Mouse (Mus musculus) small intestine, adult 2 months (tissue): ENCODE measurements at regions not wholly inside any gene's neighbourhood (a gene's known extent, or its start where the extent isn't known, plus 50 kb on each side); places are given as distances from the start of the nearest gene placed in this dataset.

Experiments
- H3K27ac ChIP-seq: fragments of 200-500 bp; 2 replicates; pipeline ENCODE4 v1.5.1; 2012; ENCODE audit warnings: low read depth, low read length, control low read depth, inconsistent platforms; ENCODE audit not compliant: insufficient read depth
- H3K27me3 ChIP-seq: fragments of 200-500 bp; 2 replicates; pipeline ENCODE4 v1.6.1; 2012; ENCODE audit warnings: mild to moderate bottlenecking, moderate library complexity, low read length, inconsistent platforms; ENCODE audit not compliant: control insufficient read depth, insufficient read depth
- H3K36me3 ChIP-seq: fragments of 200-500 bp; 2 replicates; pipeline ENCODE4 v1.6.1; 2012; ENCODE audit warnings: mild to moderate bottlenecking, low read length, control low read depth, inconsistent platforms; ENCODE audit not compliant: control insufficient read depth, insufficient read depth
- H3K4me1 ChIP-seq: fragments of 200-500 bp; 2 replicates; pipeline ENCODE4 v1.6.1; 2012; ENCODE audit warnings: low read length, inconsistent platforms, mixed read lengths; ENCODE audit not compliant: control insufficient read depth, insufficient read depth, insufficient read length
- H3K4me3 ChIP-seq: fragments of 200-500 bp; 2 replicates; pipeline ENCODE4 v1.5.1; 2012; ENCODE audit warnings: low read depth, mild to moderate bottlenecking, control low read depth, inconsistent platforms, low read length, moderate library complexity
- CTCF ChIP-seq: fragments of 200-500 bp; IDR thresholded peaks from 2 replicates; pipeline ENCODE4 v1.5.1; 2012; ENCODE audit warnings: low read depth, mild to moderate bottlenecking, control low read depth, inconsistent platforms, low read length, moderate library complexity, mixed read lengths; ENCODE audit not compliant: insufficient replicate concordance, insufficient read length; ENCODE audit errors: extremely low read depth
- POLR2A ChIP-seq: fragments of 200-500 bp; IDR thresholded peaks from 2 replicates; pipeline ENCODE4 v1.6.1; 2012; ENCODE audit warnings: low read depth, mild to moderate bottlenecking, control low read depth, inconsistent platforms, low read length, moderate library complexity
- WGBS: fragments of 180-500 bp; shearing (Covaris S2); methylation state at CpG from one replicate; pipeline ENCODE4 v1.1.7; 2018; 5-methylcytosine and 5-hydroxymethylcytosine counted together

DNA sequence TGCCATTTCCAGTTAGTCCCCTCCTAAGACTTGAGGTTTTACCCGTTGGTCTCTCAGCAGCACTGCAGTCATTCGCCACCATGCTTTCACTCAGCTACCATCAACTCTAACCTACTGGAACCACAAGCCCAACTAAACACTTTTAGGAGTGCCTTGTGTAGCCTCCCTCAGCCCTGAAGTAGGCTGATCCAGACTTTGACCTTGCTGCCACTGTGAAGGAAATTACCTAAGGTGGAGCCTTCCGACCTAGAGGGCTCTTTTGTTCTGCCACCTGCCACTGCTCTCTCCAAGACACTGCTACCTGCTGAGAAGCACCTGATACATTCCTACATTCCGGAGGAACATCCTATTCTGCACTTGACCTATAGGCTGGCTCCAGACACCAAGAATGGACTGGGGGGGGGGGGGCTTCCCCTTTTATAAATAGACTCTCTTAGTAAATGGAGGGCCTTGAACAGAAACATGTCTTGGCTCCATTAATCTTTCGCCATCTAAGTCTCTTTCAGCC, 93.5 kb upstream of the Otud4 start:
- H3K4me3 ChIP-seq = no peak overlapping the region
- H3K27me3 ChIP-seq = no peaks in the 10 kb centered on the region
- WGBS = 61% methylated on average over 5 of the region's 5 CpGs
- H3K27ac ChIP-seq = no peak overlapping the region
- TF ChIP-seq POLR2A (no peak), CTCF (no peak)
- peaks cover 7% of the 10 kb centered on the region; the same call in 1 of the 2 replicates for H3K4me1 ChIP-seq
- H3K36me3 ChIP-seq = no peaks in the 10 kb centered on the region

DNA sequence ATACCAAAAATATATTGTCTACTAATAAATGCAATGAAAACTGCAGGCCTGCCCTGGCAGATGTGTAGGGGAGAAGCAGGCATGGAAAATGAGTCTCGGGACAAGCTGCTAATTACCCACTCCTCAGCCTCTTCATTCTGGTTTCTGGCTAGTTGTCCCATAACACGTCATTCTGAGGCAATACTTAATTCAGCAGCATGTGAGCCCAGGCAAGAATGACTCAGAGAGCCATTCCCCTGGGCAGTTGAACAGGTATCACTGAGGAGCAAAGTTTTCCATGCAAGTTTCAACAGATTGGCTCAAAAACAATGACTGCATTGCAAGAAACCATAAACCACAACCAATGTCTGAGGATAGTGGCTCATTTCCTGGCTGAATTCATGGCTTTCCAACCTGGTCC, 97.0 kb upstream of the Otud4 start:
- Histone ChIP-seq H3K36me3 (no peaks in the 10 kb centered on the region), H3K27me3 (no peaks in the 10 kb centered on the region), H3K4me3 (no peak overlapping the region), H3K4me1 (no peaks in the 10 kb centered on the region; the same call in 1 of the 2 replicates), H3K27ac (no peak overlapping the region)
- no peak for TF ChIP-seq CTCF
- TF ChIP-seq POLR2A = no peak
- WGBS = 76% methylated on average over 2 of the region's 2 CpGs

DNA sequence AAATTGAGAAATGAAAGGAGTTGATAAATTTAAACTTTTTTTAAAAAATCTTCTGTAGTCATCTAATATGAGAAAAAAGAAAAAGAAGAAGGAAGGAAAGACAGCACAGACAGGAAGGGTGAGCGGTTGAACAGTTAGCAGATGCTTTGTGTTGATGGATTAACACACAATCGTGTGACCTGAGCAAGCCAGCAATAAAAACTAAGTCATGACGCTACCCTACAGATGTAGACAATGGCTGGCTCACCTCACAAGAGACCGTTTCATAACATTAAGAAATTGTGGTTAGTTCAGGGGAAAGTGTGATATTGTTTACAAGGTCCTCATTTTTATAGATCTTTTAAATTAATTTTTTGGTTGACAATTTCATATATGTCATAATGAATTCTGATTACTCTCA, 99.4 kb upstream of the Otud4 start:
- H3K4me1 ChIP-seq = no peaks in the 10 kb centered on the region
- no peaks in the 10 kb centered on the region for H3K36me3 ChIP-seq
- H3K4me3 ChIP-seq = no peak overlapping the region
- TF ChIP-seq POLR2A = no peak
- TF ChIP-seq CTCF = no peak
- H3K27me3 ChIP-seq = no peaks in the 10 kb centered on the region
- no peak overlapping the region for H3K27ac ChIP-seq
- WGBS = 77% methylated on average over 4 of the region's 4 CpGs

DNA sequence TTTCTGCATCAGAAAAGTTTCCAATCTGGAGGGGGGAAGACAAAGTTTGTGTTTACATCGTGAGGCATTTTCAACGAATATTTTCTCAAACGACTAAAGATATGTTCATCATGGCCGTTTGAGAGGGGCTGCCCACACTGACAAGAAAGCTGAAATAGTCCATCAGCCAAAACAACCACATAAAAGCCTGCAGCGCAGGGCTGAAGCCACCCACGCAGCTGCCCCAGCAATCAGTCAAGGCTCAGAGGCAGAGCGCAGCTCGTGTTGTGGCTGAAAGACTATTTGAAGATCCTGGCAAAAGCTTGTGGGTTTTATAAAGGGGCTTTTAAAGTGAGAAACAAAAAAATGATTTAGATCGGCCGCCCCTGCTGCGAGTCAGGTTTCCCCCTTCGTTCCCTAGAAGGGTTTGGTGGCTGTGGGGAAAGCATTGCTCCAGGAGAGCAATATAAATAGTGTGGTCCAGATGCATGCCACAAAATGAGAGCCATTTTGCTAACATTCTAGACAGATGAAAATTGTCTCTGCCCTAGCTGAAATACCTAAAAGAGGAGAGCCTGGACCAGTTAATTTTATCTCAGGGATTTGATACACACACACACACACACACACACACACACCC, 105.0 kb upstream of the Otud4 start:
- 72% methylated on average over 12 of the region's 12 CpGs for WGBS
- H3K36me3 ChIP-seq = no peaks in the 10 kb centered on the region
- TF ChIP-seq POLR2A (no peak), CTCF (no peak)
- no peak overlapping the region for H3K4me3 ChIP-seq
- H3K27ac ChIP-seq = no peak overlapping the region
- no peaks in the 10 kb centered on the region for H3K27me3 ChIP-seq
- no peaks in the 10 kb centered on the region for H3K4me1 ChIP-seq

DNA sequence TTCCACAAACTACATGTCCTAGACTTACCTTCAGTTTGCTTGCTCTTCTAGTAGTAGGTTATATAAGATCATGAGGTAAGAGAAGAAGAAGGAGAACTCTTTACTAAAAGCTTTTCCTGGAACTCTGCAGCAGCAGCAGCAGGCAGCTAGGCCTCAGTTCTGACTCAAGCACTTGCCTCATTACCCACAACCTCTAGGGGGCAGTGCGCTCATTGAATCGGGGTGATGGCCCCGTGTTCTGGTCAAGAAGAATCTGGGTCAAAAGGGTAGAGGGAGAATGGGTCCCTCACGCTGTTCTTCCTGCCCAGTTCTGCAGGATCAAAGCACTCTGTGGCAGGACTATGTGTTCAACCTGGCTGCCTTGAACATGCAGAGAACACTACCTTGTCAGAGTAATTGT, 109.9 kb upstream of the Otud4 start:
- Histone ChIP-seq H3K27ac (no peak overlapping the region), H3K4me1 (no peaks in the 10 kb centered on the region), H3K36me3 (no peaks in the 10 kb centered on the region), H3K27me3 (no peaks in the 10 kb centered on the region), H3K4me3 (no peak overlapping the region)
- TF ChIP-seq POLR2A (no peak), CTCF (peak; percentile 54; the same call in 1 of the 2 replicates)
- 20% methylated on average over 4 of the region's 4 CpGs for WGBS

DNA sequence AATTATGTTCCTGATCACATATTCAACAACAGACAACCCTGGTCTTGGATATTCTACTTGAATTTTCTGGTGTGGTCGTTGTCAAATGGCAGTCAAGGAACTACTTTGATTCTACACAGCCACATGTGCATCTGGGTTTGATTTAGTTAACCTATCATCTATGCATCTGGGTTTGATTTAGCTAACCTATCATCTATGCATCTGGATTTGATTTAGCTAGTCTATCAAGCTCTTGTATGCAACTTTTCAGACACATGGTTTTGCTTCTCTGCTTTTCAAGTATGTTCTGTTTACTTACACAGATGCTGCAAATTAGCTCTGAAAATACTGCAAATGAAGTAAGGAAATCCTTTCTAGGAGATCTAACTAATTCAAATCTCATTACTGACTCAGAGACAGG, 117.4 kb upstream of the Otud4 start:
- Histone ChIP-seq H3K27ac (no peak overlapping the region), H3K36me3 (no peaks in the 10 kb centered on the region), H3K4me1 (no peaks in the 10 kb centered on the region), H3K27me3 (no peaks in the 10 kb centered on the region), H3K4me3 (no peak overlapping the region)
- TF ChIP-seq POLR2A (no peak), CTCF (no peak)
- WGBS = 66% methylated on average over 1 of the region's 1 CpGs

DNA sequence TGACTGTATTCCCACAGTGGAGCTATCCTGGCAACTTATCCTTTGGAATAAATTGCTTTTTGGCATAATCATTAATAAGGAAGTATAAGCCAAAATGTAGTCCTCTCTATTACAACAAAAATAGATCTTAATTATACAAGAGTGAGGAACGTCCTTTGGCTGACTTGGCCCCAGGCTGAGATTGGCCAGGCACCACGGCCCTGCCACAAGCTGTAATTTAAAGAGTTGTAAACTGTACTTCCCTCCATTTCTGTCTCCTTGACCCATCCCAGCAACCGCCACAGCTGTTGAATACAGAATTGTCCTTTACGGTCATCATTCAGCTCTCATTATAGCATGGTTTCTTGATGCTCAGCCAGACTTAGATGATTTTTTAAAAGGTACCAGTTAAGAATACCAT, 119.6 kb upstream of the Smad1 start:
- H3K4me3 ChIP-seq = no peak overlapping the region
- TF ChIP-seq CTCF (no peak), POLR2A (no peak)
- 67% methylated on average over 4 of the region's 4 CpGs for WGBS
- H3K27ac ChIP-seq = no peak overlapping the region
- H3K27me3 ChIP-seq = no peaks in the 10 kb centered on the region
- no peaks in the 10 kb centered on the region for H3K4me1 ChIP-seq
- H3K36me3 ChIP-seq = no peaks in the 10 kb centered on the region

DNA sequence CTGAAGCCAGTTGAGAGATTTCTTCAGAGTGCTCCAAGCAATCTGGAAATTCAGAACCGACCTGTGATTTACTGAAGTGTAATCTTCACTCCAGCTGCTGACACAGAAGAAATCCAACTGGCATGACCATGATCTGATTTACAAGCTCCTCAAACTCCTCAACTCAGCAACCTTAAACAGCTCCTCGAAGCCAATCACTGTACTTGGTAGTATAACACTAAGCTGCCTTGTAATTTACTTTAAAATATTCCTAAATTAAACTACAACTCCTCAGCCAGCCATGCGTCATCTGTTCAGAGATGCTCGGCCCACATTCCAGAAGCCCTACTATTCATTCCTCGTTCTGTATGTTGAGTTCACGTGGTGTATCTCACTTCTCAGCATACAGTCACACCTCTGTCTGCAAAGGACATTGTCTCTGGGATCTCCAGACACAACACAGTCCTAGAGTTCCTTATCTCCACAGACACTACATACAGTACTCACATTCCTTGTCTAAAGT, 116.0 kb upstream of the Smad1 start:
- no peak for TF ChIP-seq CTCF
- TF ChIP-seq POLR2A = no peak
- H3K36me3 ChIP-seq = no peaks in the 10 kb centered on the region
- H3K4me1 ChIP-seq = peaks cover 2% of the 10 kb centered on the region; the same call in 1 of the 2 replicates
- no peak overlapping the region for H3K27ac ChIP-seq
- H3K4me3 ChIP-seq = no peak overlapping the region
- no peaks in the 10 kb centered on the region for H3K27me3 ChIP-seq
- WGBS = 66% methylated on average over 6 of the region's 6 CpGs
